Mouse (Mus musculus): Measurements from ENCODE around the gene Pex14.

Gene Pex14

GRCm38 (mm10) chr4:148915849-148916248 lies 183.8 kb downstream of the Pex14 start:
- no peak for TF ChIP-seq GATA4 (IDR thresholded peaks at IDR 0.05; ENCODE audit: insufficient replicate concordance, low read length)

- TF ChIP-seq GATA4 (IDR thresholded peaks at IDR 0.05; ENCODE audit: insufficient replicate concordance, low read length) = no peak
Measured at GRCm38 (mm10) chr4:148914863-148915622, 184.6 kb downstream of the Pex14 start.

- no peak for TF ChIP-seq GATA4 (IDR thresholded peaks at IDR 0.05; ENCODE audit: insufficient replicate concordance, low read length)
Measured at GRCm38 (mm10) chr4:148912826-148913590, 186.7 kb downstream of the Pex14 start.

- no peak for TF ChIP-seq GATA4 (IDR thresholded peaks at IDR 0.05; ENCODE audit: insufficient replicate concordance, low read length)
Measured at GRCm38 (mm10) chr4:148912134-148912533, 187.5 kb downstream of the Pex14 start.
